8 mouse cellular contexts compared by ENCODE assay signal in genomic region chr11:17257443-17257842, GRCm38 (mm10). TPM values are rescaled to one million over a fixed set of nuclear protein-coding genes. Genes with fewer than 3 reads are reported as not detected.
DNase-seq lines count a peak whose midpoint lies in the region; ATAC-seq and TF ChIP-seq lines count a peak whose summit lies in the region.

C1d (plus strand) TSS chr11:17257579.

- peaks cover 18% of the 10 kb centered on the region for H3K4me1 ChIP-seq in erythroblast, embryonic 14.5 days (ENCODE audit: control insufficient read depth)
- peaks cover 8% of the 10 kb centered on the region; the same call in 1 of the 2 replicates for H3K4me1 ChIP-seq in heart, embryonic 12.5 days (replicated peaks)
- no peaks in the 10 kb centered on the region for H3K4me1 ChIP-seq in kidney, postnatal 0 days (replicated peaks; ENCODE audit: insufficient read depth, low read length)
- peaks cover 4% of the 10 kb centered on the region; the same call in 1 of the 2 replicates for H3K4me1 ChIP-seq in liver, embryonic 11.5 days (replicated peaks; ENCODE audit: control insufficient read depth, insufficient read depth, low read length)
- peaks cover 3% of the 10 kb centered on the region; the same call in 1 of the 2 replicates for H3K4me1 ChIP-seq in stomach, embryonic 14.5 days (ENCODE audit: control insufficient read depth, insufficient read depth, low read length)

- H3K79me2 ChIP-seq in C2C12 (ENCODE audit: control insufficient read depth, insufficient read depth) = peaks cover 51% of the 10 kb centered on the region

- under 1% methylated on average over 33 of the region's 33 CpGs for WGBS in heart, embryonic 12.5 days
- WGBS in kidney, postnatal 0 days = under 1% methylated on average over 33 of the region's 33 CpGs
- under 1% methylated on average over 33 of the region's 33 CpGs for WGBS in liver, embryonic 11.5 days
- WGBS in stomach, embryonic 14.5 days = 1% methylated on average over 33 of the region's 33 CpGs

- peak; percentile 98 for DNase-seq in brain, embryonic 14.5 days (ENCODE audit: low read depth)
- peak; percentile 95 for DNase-seq in kidney, postnatal 0 days (ENCODE audit: low spot score)
- peak; percentile 85 for DNase-seq in liver, embryonic 11.5 days (ENCODE audit: low spot score)
- DNase-seq in naive thymus-derived CD4-positive, alpha-beta T cell, adult 2 months (ENCODE audit: low read depth) = peak; percentile 95

- H3K4me2 ChIP-seq in heart, embryonic 12.5 days = peak within 1 kb of the TSS; percentile 80
- peak within 1 kb of the TSS; percentile 76 for H3K4me2 ChIP-seq in kidney, postnatal 0 days (ENCODE audit: low read length)
- H3K4me2 ChIP-seq in liver, embryonic 11.5 days = peak within 1 kb of the TSS; percentile 65
- peak within 1 kb of the TSS; percentile 67 for H3K4me2 ChIP-seq in stomach, embryonic 14.5 days (replicated peaks; ENCODE audit: low read depth, low read length)

- H3K9ac ChIP-seq in heart, embryonic 12.5 days = peak within 1 kb of the TSS; percentile 93
- peak within 1 kb of the TSS; percentile 85 for H3K9ac ChIP-seq in kidney, postnatal 0 days (ENCODE audit: low read depth, low read length)
- H3K9ac ChIP-seq in liver, embryonic 11.5 days (ENCODE audit: low read depth, low read length) = peak within 1 kb of the TSS; percentile 93
- peak within 1 kb of the TSS; percentile 66 for H3K9ac ChIP-seq in stomach, embryonic 14.5 days (replicated peaks; ENCODE audit: low read depth, low read length)

- H3K79me3 ChIP-seq in C2C12 (ENCODE audit: low read depth) = peaks cover 46% of the 10 kb centered on the region

- H3ac ChIP-seq in C2C12 (ENCODE audit: control insufficient read depth, insufficient read length, low read depth) = peak within 1 kb of the TSS; percentile 99

- peaks cover 1% of the 10 kb centered on the region for H3K36me3 ChIP-seq in C2C12 (ENCODE audit: control insufficient read depth, insufficient read depth)
- H3K36me3 ChIP-seq in erythroblast, embryonic 14.5 days (ENCODE audit: control insufficient read depth) = no peaks in the 10 kb centered on the region
- H3K36me3 ChIP-seq in heart, embryonic 12.5 days = no peaks in the 10 kb centered on the region
- no peaks in the 10 kb centered on the region for H3K36me3 ChIP-seq in kidney, postnatal 0 days (ENCODE audit: insufficient read depth, low read length)
- H3K36me3 ChIP-seq in liver, embryonic 11.5 days (ENCODE audit: control insufficient read depth, insufficient read depth, low read length) = no peaks in the 10 kb centered on the region
- H3K36me3 ChIP-seq in stomach, embryonic 14.5 days (ENCODE audit: control insufficient read depth, insufficient read depth, low read length) = no peaks in the 10 kb centered on the region

- no peak for TF ChIP-seq CTCF in C2C12 (IDR thresholded peaks at IDR 0.05; ENCODE audit: control insufficient read depth, insufficient read depth, insufficient read length)
- TF ChIP-seq CTCF in brain, embryonic 14.5 days (IDR thresholded peaks at IDR 0.05; ENCODE audit: borderline replicate concordance, extremely low read depth, insufficient read depth, insufficient read length) = no peak
- no peak for TF ChIP-seq CTCF in kidney, postnatal 0 days (IDR thresholded peaks at IDR 0.05; ENCODE audit: low read depth)

- peak within 1 kb of the TSS; percentile 92 for H3K27ac ChIP-seq in heart, embryonic 12.5 days (ENCODE audit: poor library complexity, severe bottlenecking)
- H3K27ac ChIP-seq in kidney, postnatal 0 days = peak within 1 kb of the TSS; percentile 92
- H3K27ac ChIP-seq in liver, embryonic 11.5 days (ENCODE audit: low read depth, low read length) = peak within 1 kb of the TSS; percentile 88
- peak within 1 kb of the TSS; percentile 78 for H3K27ac ChIP-seq in stomach, embryonic 14.5 days (ENCODE audit: low read length)

- peak; percentile 52; the same call in 1 of the 2 replicates for TF ChIP-seq POLR2A in brain, embryonic 14.5 days (IDR thresholded peaks at IDR 0.05; ENCODE audit: borderline replicate concordance, extremely low read depth, insufficient read depth, insufficient read length, poor library complexity, severe bottlenecking)

- peak; percentile 94 for ATAC-seq in heart, embryonic 12.5 days (ENCODE audit: insufficient number of reproducible peaks, low FRiP score)
- ATAC-seq in kidney, postnatal 0 days (replicated peaks; ENCODE audit: low FRiP score, low read depth) = peak; percentile 92
- ATAC-seq in liver, embryonic 11.5 days (replicated peaks; ENCODE audit: low FRiP score) = peak; percentile 92
- ATAC-seq in stomach, embryonic 14.5 days (ENCODE audit: insufficient number of reproducible peaks, insufficient read depth, low FRiP score, low read depth) = peak; percentile 90

- H3K9me3 ChIP-seq in erythroblast, embryonic 14.5 days (ENCODE audit: control insufficient read depth, low read length) = no peaks in the 10 kb centered on the region
- H3K9me3 ChIP-seq in heart, embryonic 12.5 days (replicated peaks) = no peaks in the 10 kb centered on the region
- H3K9me3 ChIP-seq in kidney, postnatal 0 days (replicated peaks; ENCODE audit: low read length) = no peaks in the 10 kb centered on the region
- H3K9me3 ChIP-seq in liver, embryonic 11.5 days (ENCODE audit: control insufficient read depth, low read length) = no peaks in the 10 kb centered on the region
- H3K9me3 ChIP-seq in stomach, embryonic 14.5 days (ENCODE audit: control insufficient read depth, low read depth, low read length) = no peaks in the 10 kb centered on the region

- peak within 1 kb of the TSS; percentile 100 for H3K4me3 ChIP-seq in C2C12 (ENCODE audit: insufficient read depth, poor library complexity, severe bottlenecking)
- peak within 1 kb of the TSS; percentile 97 for H3K4me3 ChIP-seq in erythroblast, embryonic 14.5 days (replicated peaks)
- H3K4me3 ChIP-seq in heart, embryonic 12.5 days = peak within 1 kb of the TSS; percentile 92
- peak within 1 kb of the TSS; percentile 91 for H3K4me3 ChIP-seq in kidney, postnatal 0 days (replicated peaks; ENCODE audit: low read depth, low read length)
- peak within 1 kb of the TSS; percentile 84 for H3K4me3 ChIP-seq in liver, embryonic 11.5 days (ENCODE audit: low read depth, low read length)
- H3K4me3 ChIP-seq in stomach, embryonic 14.5 days (ENCODE audit: low read depth, low read length) = peak within 1 kb of the TSS; percentile 61

- H3K27me3 ChIP-seq in C2C12 (ENCODE audit: control insufficient read depth, insufficient read depth, insufficient read length) = no peaks in the 10 kb centered on the region
- H3K27me3 ChIP-seq in erythroblast, embryonic 14.5 days (ENCODE audit: control insufficient read depth) = no peaks in the 10 kb centered on the region
- H3K27me3 ChIP-seq in heart, embryonic 12.5 days (replicated peaks) = no peaks in the 10 kb centered on the region
- no peaks in the 10 kb centered on the region for H3K27me3 ChIP-seq in kidney, postnatal 0 days (ENCODE audit: insufficient read depth, low read length)
- no peaks in the 10 kb centered on the region for H3K27me3 ChIP-seq in liver, embryonic 11.5 days (replicated peaks; ENCODE audit: control insufficient read depth, insufficient read depth, low read length)
- H3K27me3 ChIP-seq in stomach, embryonic 14.5 days (ENCODE audit: control insufficient read depth, insufficient read depth, low read length) = no peaks in the 10 kb centered on the region

TF ChIP-seq in C2C12, 6 proteins besides CTCF, POLR2A, EP300 and RAD21:
- TF ChIP-seq MAX (IDR thresholded peaks at IDR 0.05) (peak; percentile 82), USF1 (IDR thresholded peaks at IDR 0.05; ENCODE audit: low read depth) (no peak)

RNA-seq across cellular contexts. Expression of gene C1d, which starts in this region (rescaled TPM):
- 13.9 TPM for polyA plus RNA-seq in C2C12 (2012; fragmentation: generic; extraction: Trizol)
- polyA plus RNA-seq in brain, embryonic 14.5 days (2012; rRNA removed) = 51.7 and 57.8 TPM in 2 replicates
- 0.08 TPM in 1 of 2 replicates, not detected in the other for polyA plus RNA-seq in erythroblast, embryonic 14.5 days (2012)
- polyA plus RNA-seq in heart, embryonic 12.5 days (2016; fragmentation: Nextera tagmentation; extraction: Ambion mirVana) = 81.1 and 81.5 TPM in 2 replicates
- polyA plus RNA-seq in kidney, postnatal 0 days (2015; fragmentation: Nextera tagmentation; extraction: Ambion mirVana) = 115 and 118 TPM in 2 replicates
- 91.8 and 101 TPM in 2 replicates for polyA plus RNA-seq in liver, embryonic 11.5 days (2014; fragmentation: Nextera tagmentation; extraction: Ambion mirVana)
- polyA plus RNA-seq in stomach, embryonic 14.5 days (2014; fragmentation: Nextera tagmentation; extraction: Ambion mirVana) = 120 and 125 TPM in 2 replicates

Comparison
In these comparisons a context has a peak if more than half of its experiments do, and no peak if none do; other contexts are left out.
1. Peak in every context shown above with its lines: DNase-seq, ATAC-seq, H3K4me3 ChIP-seq and H3K27ac ChIP-seq.
2. RNA of gene C1d (polyA plus RNA-seq): 120 to 125 TPM in stomach, embryonic 14.5 days, 115 to 118 TPM in kidney, postnatal 0 days, 91.8 to 101 TPM in liver, embryonic 11.5 days, 81.1 to 81.5 TPM in heart, embryonic 12.5 days, 51.7 to 57.8 TPM in brain, embryonic 14.5 days and 13.9 TPM in C2C12 (single experiment); 0.08 TPM in erythroblast, embryonic 14.5 days; every median in the first group is over 10 times any median in the second.